Mouse (Mus musculus): ENCODE measurements around the gene Rap2b. TPM values are rescaled to one million over a fixed set of nuclear protein-coding genes. Genes with fewer than 3 reads are reported as not detected.

Gene Rap2b
- polyA plus RNA-seq, 1 experiment from 2014 or later = 3.2 TPM

GRCm38 (mm10) chr3:61364978-61365778, 3.7 kb downstream of the Rap2b start:
- peak overlapping the region; percentile 69 for H3K27ac ChIP-seq (ENCODE audit: low read depth)
- DNase-seq (peak; percentile 52), ATAC-seq (peak; percentile 4; the same call in 1 of the 2 replicates)
- WGBS (ENCODE audit: insufficient replicate concordance) = under 1% methylated on average over 68 of the region's 68 CpGs
- no peak for TF ChIP-seq CTCF (IDR thresholded peaks at IDR 0.05; ENCODE audit: low read depth)
- no peak for TF ChIP-seq EP300 (IDR thresholded peaks at IDR 0.05; ENCODE audit: low read depth)
- peaks cover 18% of the 10 kb centered on the region; the same call in 1 of the 2 replicates for H3K4me1 ChIP-seq (ENCODE audit: insufficient read depth)
- H3K4me2 ChIP-seq (ENCODE audit: low read depth, low read length) = peak overlapping the region; percentile 99
- no peaks in the 10 kb centered on the region for H3K27me3 ChIP-seq (ENCODE audit: insufficient read depth, low read length)
- no peaks in the 10 kb centered on the region for H3K36me3 ChIP-seq (replicated peaks; ENCODE audit: insufficient read depth, low read length)
- peak overlapping the region; percentile 81 for H3K4me3 ChIP-seq (ENCODE audit: low read depth, low read length)
- no peaks in the 10 kb centered on the region for H3K9me3 ChIP-seq (ENCODE audit: low read length)
- H3K9ac ChIP-seq (replicated peaks) = peak overlapping the region; percentile 78

DNA sequence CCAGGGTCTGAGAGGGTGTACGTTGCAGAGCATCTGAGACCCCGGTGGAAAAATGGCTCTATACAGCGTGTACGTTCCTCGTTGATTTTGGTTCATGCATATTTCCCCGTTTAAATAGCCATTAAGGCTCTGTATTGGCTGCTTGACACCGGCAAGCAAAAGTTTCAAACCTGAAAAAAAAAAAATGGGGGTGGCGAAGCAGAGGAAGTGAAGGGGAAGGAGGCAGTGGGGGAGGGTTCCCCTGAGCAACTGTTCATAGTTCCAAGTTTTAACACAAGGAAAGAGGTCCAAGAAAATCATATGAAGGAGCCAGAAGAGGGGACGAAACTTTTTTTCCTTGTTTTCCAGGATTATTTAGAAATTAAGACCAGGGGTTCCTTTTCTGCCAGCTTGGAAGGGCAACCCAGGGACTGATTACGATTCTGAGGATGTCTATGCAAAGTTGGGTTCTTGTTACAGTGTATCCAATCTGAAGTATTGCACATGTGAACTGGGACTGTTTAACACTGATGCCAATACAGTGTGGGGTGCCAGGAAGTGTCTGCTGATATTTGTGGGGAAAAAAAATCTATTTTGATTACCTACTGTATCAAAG, 4.4 kb downstream of the Rap2b start, which contains the start of gene B430305J03Rik:
Gene B430305J03Rik (minus strand): TSS at position 173 of the 595 bp plus-strand sequence.
- TF ChIP-seq CTCF (IDR thresholded peaks at IDR 0.05; ENCODE audit: low read depth) (no peak), EP300 (IDR thresholded peaks at IDR 0.05; ENCODE audit: low read depth) (no peak)
- WGBS (ENCODE audit: insufficient replicate concordance) = 3% methylated on average over 10 of the region's 10 CpGs
- no peaks in the 10 kb centered on the region for H3K27me3 ChIP-seq (ENCODE audit: insufficient read depth, low read length)
- no peaks in the 10 kb centered on the region for H3K36me3 ChIP-seq (replicated peaks; ENCODE audit: insufficient read depth, low read length)
- ATAC-seq (no peak), DNase-seq (no peak)
- peaks cover 18% of the 10 kb centered on the region; the same call in 1 of the 2 replicates for H3K4me1 ChIP-seq (ENCODE audit: insufficient read depth)
- H3K4me2 ChIP-seq (ENCODE audit: low read depth, low read length) = peak within 1 kb of the TSS; percentile 99
- H3K27ac ChIP-seq (ENCODE audit: low read depth) = peak within 1 kb of the TSS; percentile 69
- H3K9ac ChIP-seq (replicated peaks) = peak within 1 kb of the TSS; percentile 78
- peak within 1 kb of the TSS; percentile 81 for H3K4me3 ChIP-seq (ENCODE audit: low read depth, low read length)
- H3K9me3 ChIP-seq (ENCODE audit: low read length) = no peaks in the 10 kb centered on the region

- no peak for ATAC-seq
- H3K4me2 ChIP-seq (ENCODE audit: low read depth, low read length) = no peak overlapping the region
- no peaks in the 10 kb centered on the region for H3K36me3 ChIP-seq (replicated peaks; ENCODE audit: insufficient read depth, low read length)
- H3K4me3 ChIP-seq (ENCODE audit: low read depth, low read length) = no peak overlapping the region
- H3K9me3 ChIP-seq (ENCODE audit: low read length) = no peaks in the 10 kb centered on the region
- 98% methylated on average over 1 of the region's 1 CpGs for WGBS (ENCODE audit: insufficient replicate concordance)
- H3K4me1 ChIP-seq (ENCODE audit: insufficient read depth) = peaks cover 12% of the 10 kb centered on the region; the same call in 1 of the 2 replicates
- no peak overlapping the region for H3K9ac ChIP-seq (replicated peaks)
- no peak for DNase-seq
- no peak for TF ChIP-seq EP300 (IDR thresholded peaks at IDR 0.05; ENCODE audit: low read depth)
- TF ChIP-seq CTCF (IDR thresholded peaks at IDR 0.05; ENCODE audit: low read depth) = no peak
- no peak overlapping the region for H3K27ac ChIP-seq (ENCODE audit: low read depth)
- no peaks in the 10 kb centered on the region for H3K27me3 ChIP-seq (ENCODE audit: insufficient read depth, low read length)
Observed at GRCm38 (mm10) chr3:61368446-61368845, 7.0 kb downstream of the Rap2b start.

DNA sequence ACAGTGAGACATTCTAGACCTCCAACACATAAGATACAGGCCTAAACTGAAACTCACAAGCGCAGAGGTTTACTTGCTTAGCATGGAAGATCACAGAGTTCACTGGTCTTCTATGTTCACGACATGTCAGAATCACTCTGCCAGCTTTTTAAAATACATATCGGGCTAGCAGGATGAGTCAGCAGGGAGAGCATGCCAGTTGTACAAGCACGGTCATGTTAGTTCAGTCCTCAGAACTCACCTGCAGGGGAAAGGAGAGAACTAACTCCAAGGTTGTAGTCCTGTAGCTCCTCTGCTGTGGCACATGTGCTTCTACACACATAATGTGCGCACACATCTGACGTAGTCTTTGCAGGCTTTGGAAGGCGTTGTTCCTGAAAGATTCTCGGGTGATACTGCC, 14.6 kb downstream of the Rap2b start:
- Histone ChIP-seq H3K27ac (ENCODE audit: low read depth) (no peak overlapping the region), H3K36me3 (replicated peaks; ENCODE audit: insufficient read depth, low read length) (no peaks in the 10 kb centered on the region), H3K27me3 (ENCODE audit: insufficient read depth, low read length) (no peaks in the 10 kb centered on the region), H3K9ac (replicated peaks) (no peak overlapping the region), H3K4me1 (ENCODE audit: insufficient read depth) (no peaks in the 10 kb centered on the region), H3K9me3 (ENCODE audit: low read length) (no peaks in the 10 kb centered on the region), H3K4me3 (ENCODE audit: low read depth, low read length) (no peak overlapping the region), H3K4me2 (ENCODE audit: low read depth, low read length) (no peak overlapping the region)
- no peak for ATAC-seq
- WGBS (ENCODE audit: insufficient replicate concordance) = 81% methylated on average over 8 of the region's 8 CpGs
- no peak for DNase-seq
- no peak for TF ChIP-seq EP300 (IDR thresholded peaks at IDR 0.05; ENCODE audit: low read depth)
- TF ChIP-seq CTCF (IDR thresholded peaks at IDR 0.05; ENCODE audit: low read depth) = no peak

GRCm38 (mm10) chr3:61386368-61386767, 24.9 kb downstream of the Rap2b start:
- no peak for TF ChIP-seq CTCF (IDR thresholded peaks at IDR 0.05; ENCODE audit: low read depth)
- no peak for TF ChIP-seq EP300 (IDR thresholded peaks at IDR 0.05; ENCODE audit: low read depth)
- ATAC-seq (no peak), DNase-seq (no peak)
- no peak overlapping the region for H3K9ac ChIP-seq (replicated peaks)
- no peak overlapping the region for H3K4me2 ChIP-seq (ENCODE audit: low read depth, low read length)
- 65% methylated on average over 4 of the region's 4 CpGs for WGBS (ENCODE audit: insufficient replicate concordance)
- no peak overlapping the region for H3K27ac ChIP-seq (ENCODE audit: low read depth)
- H3K27me3 ChIP-seq (ENCODE audit: insufficient read depth, low read length) = no peaks in the 10 kb centered on the region
- no peaks in the 10 kb centered on the region for H3K4me1 ChIP-seq (ENCODE audit: insufficient read depth)
- no peaks in the 10 kb centered on the region for H3K9me3 ChIP-seq (ENCODE audit: low read length)
- no peak overlapping the region for H3K4me3 ChIP-seq (ENCODE audit: low read depth, low read length)
- no peaks in the 10 kb centered on the region for H3K36me3 ChIP-seq (replicated peaks; ENCODE audit: insufficient read depth, low read length)

- Histone ChIP-seq H3K4me2 (ENCODE audit: low read depth, low read length) (no peak overlapping the region), H3K9me3 (ENCODE audit: low read length) (no peaks in the 10 kb centered on the region), H3K4me1 (ENCODE audit: insufficient read depth) (no peaks in the 10 kb centered on the region), H3K36me3 (replicated peaks; ENCODE audit: insufficient read depth, low read length) (no peaks in the 10 kb centered on the region), H3K27me3 (ENCODE audit: insufficient read depth, low read length) (no peaks in the 10 kb centered on the region), H3K4me3 (ENCODE audit: low read depth, low read length) (no peak overlapping the region), H3K9ac (replicated peaks) (no peak overlapping the region), H3K27ac (ENCODE audit: low read depth) (no peak overlapping the region)
- no peak for DNase-seq
- no peak for ATAC-seq
- 59% methylated on average over 4 of the region's 4 CpGs for WGBS (ENCODE audit: insufficient replicate concordance)
- TF ChIP-seq EP300 (IDR thresholded peaks at IDR 0.05; ENCODE audit: low read depth) (no peak), CTCF (IDR thresholded peaks at IDR 0.05; ENCODE audit: low read depth) (no peak)
Observed at GRCm38 (mm10) chr3:61391564-61391963, 30.1 kb downstream of the Rap2b start.

Measured in liver, postnatal 0 days (tissue).